7 mouse cellular contexts compared by ENCODE assay signal in genomic region chr1:133328896-133329637, GRCm38 (mm10). TPM values are rescaled to one million over a fixed set of nuclear protein-coding genes. Genes with fewer than 3 reads are reported as not detected.
A peak's percentile ranks its signal among the peaks of the same experiment; 100 is the strongest.
DNase-seq lines count a peak whose midpoint lies in the region; ATAC-seq and TF ChIP-seq lines count a peak whose summit lies in the region.

No protein-coding gene starts in this region.

- peaks cover 8% of the 10 kb centered on the region; the same call in 1 of the 2 replicates for H3K27me3 ChIP-seq in intestine, embryonic 14.5 days (replicated peaks; ENCODE audit: control insufficient read depth, insufficient read depth, low read length)

- peak; percentile 55; the same call in 1 of the 2 replicates for ATAC-seq in intestine, embryonic 14.5 days (replicated peaks; ENCODE audit: low FRiP score, low TSS enrichment, low read depth)
- no peak for ATAC-seq in monocyte, adult 5-6 weeks (replicated peaks; ENCODE audit: insufficient number of reproducible peaks, low FRiP score, low TSS enrichment, poor library complexity, severe bottlenecking)

- no peak for DNase-seq in ES-E14 (ENCODE audit: low read depth, low spot score)
- DNase-seq in embryo, embryonic 10 days (ENCODE audit: low spot score): peak; percentile 17
- peak; percentile 69 for DNase-seq in intestine, embryonic 14.5 days (ENCODE audit: low spot score)
- DNase-seq in lung, postnatal 25 days (ENCODE audit: low spot score): peak; percentile 61
- no peak for DNase-seq in spleen, postnatal 4 days (ENCODE audit: low spot score in 2 of 2)
- DNase-seq in urinary bladder, postnatal 4 days (ENCODE audit: low spot score in 2 of 2): no peak

- H3K36me3 ChIP-seq in ES-E14 (ENCODE audit: control insufficient read depth, insufficient read depth, low read length, poor library complexity, severe bottlenecking): no peaks in the 10 kb centered on the region
- no peaks in the 10 kb centered on the region for H3K36me3 ChIP-seq in intestine, embryonic 14.5 days (ENCODE audit: control insufficient read depth, insufficient read depth, low read length)

- no peaks in the 10 kb centered on the region for H3K9me3 ChIP-seq in ES-E14 (ENCODE audit: control insufficient read depth, insufficient read depth, low read depth, low read length)
- no peaks in the 10 kb centered on the region for H3K9me3 ChIP-seq in intestine, embryonic 14.5 days (ENCODE audit: control insufficient read depth, low read length)

- WGBS in intestine, embryonic 14.5 days: 7% methylated on average over 34 of the region's 34 CpGs

- H3K4me3 ChIP-seq in ES-E14 (ENCODE audit: insufficient read depth in 1 of 2, low read depth in 1 of 2, low read length in 2 of 2, poor library complexity in 1 of 2, severe bottlenecking in 1 of 2): peak overlapping the region; percentile 41 to 56; a peak in 3 of 4 replicates
- peak overlapping the region; percentile 22 for H3K4me3 ChIP-seq in intestine, embryonic 14.5 days (ENCODE audit: low read depth, low read length)

- H3K4me2 ChIP-seq in intestine, embryonic 14.5 days (ENCODE audit: low read length): peak overlapping the region; percentile 58

- peaks cover 2 to 5% of the 10 kb centered on the region in 2 experiments; a peak in 2 of 4 replicates for H3K4me1 ChIP-seq in ES-E14 (ENCODE audit: control insufficient read depth in 2 of 2, insufficient read depth in 2 of 2, low read length in 2 of 2, poor library complexity in 1 of 2)
- peaks cover 10% of the 10 kb centered on the region; the same call in 1 of the 2 replicates for H3K4me1 ChIP-seq in intestine, embryonic 14.5 days (replicated peaks; ENCODE audit: control insufficient read depth, insufficient read depth, low read length)

- peak overlapping the region; percentile 11 for H3K9ac ChIP-seq in ES-E14 (ENCODE audit: insufficient read depth, low read depth, low read length, poor library complexity, severe bottlenecking)
- H3K9ac ChIP-seq in intestine, embryonic 14.5 days (ENCODE audit: low read length): peak overlapping the region; percentile 17; the same call in 1 of the 2 replicates

- H3K27ac ChIP-seq in ES-E14 (ENCODE audit: insufficient read depth, low read depth, low read length, poor library complexity, severe bottlenecking): no peak overlapping the region
- no peak overlapping the region for H3K27ac ChIP-seq in intestine, embryonic 14.5 days (ENCODE audit: low read depth)

- in situ Hi-C loops in ES-E14 (cut with MboI; ENCODE audit: low sequenced_read_pairs in 2 of 2, unreplicated experiment in 2 of 2): no loop called here

TF ChIP-seq in ES-E14, 5 proteins besides CTCF, POLR2A, EP300 and RAD21:
- no peak for TF ChIP-seq ZC3H11A (IDR thresholded peaks at IDR 0.05; ENCODE audit: borderline replicate concordance, low read depth, low read length)
- no peak for TF ChIP-seq HCFC1 (IDR thresholded peaks at IDR 0.05; ENCODE audit: borderline replicate concordance, insufficient read depth, low read length)
- TF ChIP-seq CHD2 (IDR thresholded peaks at IDR 0.05; ENCODE audit: low read depth, low read length): no peak
- TF ChIP-seq ZNF384 (IDR thresholded peaks at IDR 0.05; ENCODE audit: low read depth, low read length): no peak
- no peak for TF ChIP-seq MAFK (IDR thresholded peaks at IDR 0.05; ENCODE audit: insufficient read depth, low read depth, low read length)

RNA-seq across cellular contexts. Expression of gene Kiss1, which starts 7.4 kb away (rescaled TPM):
- 0.79 TPM in 1 of 2 replicates, not detected in the other for total RNA-seq in ES-E14 (2012; rRNA removed)
- not detected in 2 replicates for polyA plus RNA-seq in intestine, embryonic 14.5 days (2014; fragmentation: Nextera tagmentation; extraction: Ambion mirVana)
- not detected in 3 replicates for total RNA-seq in monocyte, adult 5-6 weeks (2017)

RNA-seq across cellular contexts. Expression of gene Golt1a, which starts 19.5 kb away (rescaled TPM):
- not detected in 2 replicates for total RNA-seq in ES-E14 (2012; rRNA removed)
- polyA plus RNA-seq in intestine, embryonic 14.5 days (2014; fragmentation: Nextera tagmentation; extraction: Ambion mirVana): 5.0 and 12.8 TPM in 2 replicates
- not detected in 3 replicates for total RNA-seq in monocyte, adult 5-6 weeks (2017)

RNA-seq across cellular contexts. Expression of gene Ren1, which starts 21.2 kb away (rescaled TPM):
- 0.67 and 0.69 TPM in 2 replicates for total RNA-seq in ES-E14 (2012; rRNA removed)
- polyA plus RNA-seq in intestine, embryonic 14.5 days (2014; fragmentation: Nextera tagmentation; extraction: Ambion mirVana): 0.51 and 1.4 TPM in 2 replicates
- not detected in 3 replicates for total RNA-seq in monocyte, adult 5-6 weeks (2017)

RNA-seq across cellular contexts. Expression of gene Etnk2, which starts 34.3 kb away (rescaled TPM):
- 4.8 and 7.4 TPM in 2 replicates for total RNA-seq in ES-E14 (2012; rRNA removed)
- 3.7 and 4.6 TPM in 2 replicates for polyA plus RNA-seq in intestine, embryonic 14.5 days (2014; fragmentation: Nextera tagmentation; extraction: Ambion mirVana)
- total RNA-seq in monocyte, adult 5-6 weeks (2017): 0.85 to 1.4 TPM in 2 of 3 replicates, not detected in the other

Comparison
In these comparisons a context has a peak if more than half of its experiments do, and no peak if none do; other contexts are left out.
1. DNase-seq: peak in embryo, embryonic 10 days (single experiment), intestine, embryonic 14.5 days (single experiment) and lung, postnatal 25 days (single experiment); none in ES-E14 (single experiment), spleen, postnatal 4 days (0 of 2) and urinary bladder, postnatal 4 days (0 of 2).